Mouse (Mus musculus) heart, embryonic 16.5 days (tissue): Measurements from ENCODE around the gene Rapgef2. TPM values are rescaled to one million over a fixed set of nuclear protein-coding genes. Genes with fewer than 3 reads are reported as not detected.

Experiments used
- ATAC-seq: fragments of 200-750 bp; cut with Nextera tagmentation; replicated peaks from 2 replicates; pipeline ENCODE4 v1.8.0; 2017; ENCODE audit warnings: moderate number of reproducible peaks; ENCODE audit not compliant: insufficient read depth, low FRiP score; ENCODE audit errors: extremely low read depth
- H3K27ac ChIP-seq: fragments of 300-500 bp; sonication (generic); 2 replicates; pipeline ENCODE4 v1.5.1; 2014; ENCODE audit warnings: mild to moderate bottlenecking, low read length, control low read depth, moderate library complexity
- H3K27me3 ChIP-seq: fragments of 300-500 bp; sonication (generic); 2 replicates; pipeline ENCODE4 v1.6.1; 2014; ENCODE audit warnings: low read length, mixed read lengths; ENCODE audit not compliant: control insufficient read depth, insufficient read depth
- H3K36me3 ChIP-seq: fragments of 300-500 bp; sonication (generic); 2 replicates; pipeline ENCODE4 v1.6.1; 2014; ENCODE audit not compliant: control insufficient read depth, insufficient read depth
- H3K4me1 ChIP-seq: fragments of 300-500 bp; sonication (generic); 2 replicates; pipeline ENCODE4 v1.6.1; 2014; ENCODE audit warnings: low read length, mixed read lengths; ENCODE audit not compliant: control insufficient read depth, insufficient read depth
- H3K4me2 ChIP-seq: fragments of 300-500 bp; sonication (generic); 2 replicates; pipeline ENCODE4 v1.6.1; 2014; ENCODE audit warnings: low read depth, mild to moderate bottlenecking, control low read depth, low read length
- H3K4me3 ChIP-seq: fragments of 300-500 bp; sonication (generic); 2 replicates; pipeline ENCODE4 v1.5.1; 2014; ENCODE audit warnings: mild to moderate bottlenecking, control low read depth, low read length
- H3K9ac ChIP-seq: fragments of 300-500 bp; sonication (generic); 2 replicates; pipeline ENCODE4 v1.6.1; 2014; ENCODE audit warnings: low read length, control low read depth
- H3K9me3 ChIP-seq: fragments of 300-500 bp; sonication (generic); replicated peaks from 2 replicates; pipeline ENCODE4 v1.6.1; 2016; ENCODE audit warnings: low read length; ENCODE audit not compliant: control insufficient read depth
- WGBS: fragments of 180-500 bp; shearing (Covaris S2); extraction: QIAGEN DNeasy Blood & Tissue Kit; methylation state at CpG from one replicate; pipeline ENCODE4 v1.1.7; 2014; 5-methylcytosine and 5-hydroxymethylcytosine counted together
- polyA plus RNA-seq: library from polyadenylated mRNA; unstranded; fragments of >200 nt; fragmentation: Nextera tagmentation; extraction: Ambion mirVana; gene quantifications from 2 replicates; pipeline ENCODE4 v1.2.1, GENCODE M21; 2015

Gene Rapgef2
- polyA plus RNA-seq = 4.9 and 5.4 TPM in 2 replicates

DNA sequence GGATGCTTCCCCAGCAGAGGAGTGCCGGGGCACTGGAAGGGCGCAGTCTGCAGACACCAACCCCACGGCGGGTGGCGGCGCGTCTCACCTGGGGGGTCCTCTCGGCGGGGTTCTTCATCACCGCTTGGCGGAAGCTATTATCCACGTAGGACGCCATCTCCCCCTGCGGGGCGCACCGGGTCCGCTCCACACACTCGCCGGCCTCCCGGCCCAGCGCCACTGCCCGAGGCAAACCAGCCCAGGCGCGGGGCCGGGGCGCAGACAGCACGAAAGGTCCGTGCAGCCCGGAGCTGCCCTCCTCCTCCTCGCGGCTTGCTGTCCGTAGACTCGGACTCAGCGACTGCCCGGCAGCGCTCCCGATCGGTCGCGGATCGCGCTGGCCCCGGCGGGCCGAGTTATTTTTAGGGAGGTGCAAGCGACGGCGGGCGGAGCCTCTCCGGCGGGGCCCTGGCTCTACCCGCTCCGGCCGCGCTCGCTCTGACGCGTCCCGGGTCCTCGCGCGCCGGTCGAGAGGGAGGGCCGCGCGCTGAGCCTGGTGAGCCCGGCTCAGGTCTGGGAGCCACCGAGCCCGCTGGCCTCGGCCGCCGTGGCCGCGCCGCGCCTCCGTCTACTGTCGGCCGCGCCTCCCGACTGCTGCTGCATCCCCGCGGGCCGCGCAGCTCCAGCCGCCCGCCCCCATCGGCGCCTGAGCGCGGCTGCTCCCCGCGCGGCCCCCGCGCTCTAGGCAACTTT lies at the start of gene Rapgef2:
Gene Rapgef2, minus strand, starts transcription at position 142 of the 732 bp plus-strand sequence.
- WGBS = under 1% methylated on average over 87 of the region's 97 CpGs
- peak; percentile 80 for ATAC-seq

DNA sequence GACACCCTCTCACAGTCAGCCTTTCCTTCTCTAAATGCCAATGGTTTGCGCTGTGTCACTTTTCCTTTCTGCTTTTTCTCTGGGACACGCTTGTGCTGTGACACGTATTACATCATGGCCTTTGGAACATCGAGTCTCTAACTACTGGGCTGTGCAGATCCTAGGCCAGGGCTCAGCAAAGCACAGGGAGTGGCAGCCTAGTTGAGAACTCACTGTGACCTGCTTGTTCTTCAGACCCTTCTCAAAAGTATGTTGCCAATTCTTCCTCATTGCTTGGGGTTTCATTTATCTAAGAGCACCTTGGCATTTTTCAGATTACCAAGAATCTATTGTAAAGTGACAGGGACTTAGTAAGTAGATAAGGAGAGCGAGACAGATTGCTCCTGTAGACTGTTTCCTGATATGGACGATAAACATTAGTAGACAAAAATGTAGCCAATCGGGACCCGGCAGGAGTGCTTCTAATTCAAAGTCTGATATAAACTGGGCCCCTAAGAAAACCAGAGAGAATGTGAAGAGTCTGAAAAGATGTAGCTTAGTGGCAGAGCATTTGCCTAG lies 47.4 kb upstream of the Rapgef2 start:
- no peak for ATAC-seq
- H3K27ac ChIP-seq = no peak overlapping the region
- H3K9me3 ChIP-seq = no peaks in the 10 kb centered on the region
- no peak overlapping the region for H3K4me2 ChIP-seq
- H3K9ac ChIP-seq = no peak overlapping the region
- H3K27me3 ChIP-seq = no peaks in the 10 kb centered on the region
- no peak overlapping the region for H3K4me3 ChIP-seq
- H3K36me3 ChIP-seq = no peaks in the 10 kb centered on the region
- WGBS = 54% methylated on average over 8 of the region's 8 CpGs
- 0 out of 2 replicates have a peak, but pooled peaks cover 3% of the 10 kb centered on the region for H3K4me1 ChIP-seq

More for the DNA sequence above, at the start of gene Rapgef2:
- Histone ChIP-seq H3K9ac (peak within 1 kb of the TSS; percentile 97), H3K4me1 (peaks cover 30% of the 10 kb centered on the region), H3K4me2 (peak within 1 kb of the TSS; percentile 86), H3K27ac (peak within 1 kb of the TSS; percentile 93), H3K36me3 (no peaks in the 10 kb centered on the region), H3K4me3 (peak within 1 kb of the TSS; percentile 87), H3K9me3 (no peaks in the 10 kb centered on the region), H3K27me3 (no peaks in the 10 kb centered on the region)

DNA sequence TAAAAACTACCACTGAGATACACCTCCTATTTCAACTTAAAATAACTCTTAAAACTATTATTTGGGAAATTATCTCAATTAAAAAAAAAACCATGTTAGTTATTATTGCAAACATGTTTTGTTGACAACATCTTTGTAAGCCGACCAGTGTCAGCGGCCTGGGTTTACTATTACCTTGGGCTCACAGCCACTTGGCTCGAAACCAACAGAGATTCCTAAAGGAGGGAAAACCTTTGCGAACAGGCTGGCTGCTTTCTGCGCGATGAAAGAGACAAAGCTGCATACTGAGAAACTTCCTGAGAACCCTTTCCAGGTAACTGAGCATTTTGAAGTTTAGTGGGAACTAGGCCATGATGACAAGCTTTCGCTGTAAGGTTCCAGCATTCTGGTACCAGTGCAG lies 46.7 kb upstream of the Rapgef2 start:
- 0 out of 2 replicates have a peak, but pooled peaks cover 3% of the 10 kb centered on the region for H3K4me1 ChIP-seq
- WGBS = 62% methylated on average over 7 of the region's 7 CpGs
- no peak for ATAC-seq

DNA sequence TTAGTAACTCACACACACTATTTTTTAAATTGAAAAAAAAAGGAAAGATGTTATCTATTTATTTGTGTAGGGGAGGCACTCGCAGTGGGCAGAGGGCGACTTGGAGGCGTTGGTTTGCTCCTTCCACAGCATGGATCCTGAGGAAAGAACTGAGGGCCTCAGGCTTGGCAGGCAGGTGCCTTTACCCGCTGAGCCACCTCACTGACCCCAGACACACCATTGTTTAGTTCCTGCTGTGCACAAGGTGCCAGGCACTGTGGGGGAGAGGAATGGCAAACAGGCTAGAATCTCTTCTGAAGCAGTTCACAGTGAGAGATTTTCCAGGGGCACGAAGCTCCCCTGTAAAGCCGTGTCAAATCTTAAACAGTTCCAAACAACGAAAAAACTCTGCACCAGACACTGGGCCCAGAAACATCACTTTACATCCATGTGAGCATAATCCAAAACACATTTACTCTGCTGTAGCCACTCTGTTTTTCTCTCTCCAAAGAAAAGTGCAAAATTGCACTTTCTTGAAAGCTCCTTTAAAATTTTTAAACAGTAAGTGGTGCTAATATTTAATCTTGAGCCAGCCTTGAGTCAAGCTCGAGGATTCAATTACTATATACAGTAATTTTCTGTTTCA lies 43.5 kb upstream of the Rapgef2 start:
- ATAC-seq = no peak
- H3K4me3 ChIP-seq = no peak overlapping the region
- 51% methylated on average over 8 of the region's 8 CpGs for WGBS
- H3K9ac ChIP-seq = no peak overlapping the region
- 0 out of 2 replicates have a peak, but pooled peaks cover 3% of the 10 kb centered on the region for H3K4me1 ChIP-seq
- H3K27me3 ChIP-seq = no peaks in the 10 kb centered on the region
- H3K9me3 ChIP-seq = no peaks in the 10 kb centered on the region
- H3K27ac ChIP-seq = no peak overlapping the region
- no peaks in the 10 kb centered on the region for H3K36me3 ChIP-seq
- no peak overlapping the region for H3K4me2 ChIP-seq

More for the DNA sequence above, 46.7 kb upstream of the Rapgef2 start:
- Histone ChIP-seq H3K4me3 (no peak overlapping the region), H3K9me3 (no peaks in the 10 kb centered on the region), H3K9ac (no peak overlapping the region), H3K36me3 (no peaks in the 10 kb centered on the region), H3K4me2 (no peak overlapping the region), H3K27me3 (no peaks in the 10 kb centered on the region), H3K27ac (no peak overlapping the region)

DNA sequence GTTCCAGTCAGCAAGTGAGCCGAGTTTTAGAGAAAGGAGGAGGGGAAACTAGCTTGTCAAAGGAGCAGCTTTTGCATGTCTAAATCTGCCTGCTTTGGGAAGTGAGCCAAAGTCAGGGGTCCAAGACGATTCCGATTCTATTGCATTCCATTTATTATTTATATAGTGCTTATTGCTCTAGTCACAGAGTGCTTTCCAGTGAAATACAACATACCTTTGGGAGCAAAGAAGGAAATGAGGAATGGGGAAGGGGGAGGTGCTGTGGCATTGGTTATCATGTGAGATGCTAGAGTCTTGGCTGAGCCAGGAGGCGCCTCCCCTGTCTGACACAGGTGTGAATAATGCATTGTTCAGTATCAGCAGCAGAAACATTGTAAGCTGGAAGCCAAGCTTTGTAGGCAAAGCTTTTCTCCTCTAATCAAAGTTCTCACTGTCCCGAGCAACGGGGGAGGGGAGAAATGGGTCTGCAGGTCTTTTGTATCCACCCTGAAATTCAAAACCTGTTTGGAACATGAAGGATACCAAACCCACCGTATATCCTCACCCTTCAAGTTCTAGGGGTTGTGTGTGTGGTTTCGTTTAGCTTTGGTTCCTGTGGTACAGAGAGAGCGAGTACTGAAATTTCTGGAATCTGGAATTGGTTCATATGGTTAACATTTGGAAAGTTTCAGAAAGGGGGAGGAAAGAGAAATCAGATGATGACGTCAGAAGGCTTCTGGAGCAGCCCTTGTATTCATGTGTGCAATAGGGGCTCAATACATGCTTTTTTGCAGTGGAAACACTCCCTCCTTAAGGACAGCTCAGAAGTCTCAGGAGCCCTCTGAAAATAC lies 38.6 kb upstream of the Rapgef2 start:
- H3K4me2 ChIP-seq = peak overlapping the region; percentile 17; the same call in 1 of the 2 replicates
- H3K4me3 ChIP-seq = no peak overlapping the region; the same call in 1 of the 2 replicates
- H3K27ac ChIP-seq = peak overlapping the region; percentile 27; the same call in 1 of the 2 replicates
- ATAC-seq = no peak
- WGBS = 46% methylated on average over 10 of the region's 10 CpGs
- H3K9me3 ChIP-seq = no peaks in the 10 kb centered on the region
- no peaks in the 10 kb centered on the region for H3K27me3 ChIP-seq
- no peaks in the 10 kb centered on the region for H3K36me3 ChIP-seq
- H3K9ac ChIP-seq = no peak overlapping the region
- peaks cover 3% of the 10 kb centered on the region; the same call in 1 of the 2 replicates for H3K4me1 ChIP-seq

DNA sequence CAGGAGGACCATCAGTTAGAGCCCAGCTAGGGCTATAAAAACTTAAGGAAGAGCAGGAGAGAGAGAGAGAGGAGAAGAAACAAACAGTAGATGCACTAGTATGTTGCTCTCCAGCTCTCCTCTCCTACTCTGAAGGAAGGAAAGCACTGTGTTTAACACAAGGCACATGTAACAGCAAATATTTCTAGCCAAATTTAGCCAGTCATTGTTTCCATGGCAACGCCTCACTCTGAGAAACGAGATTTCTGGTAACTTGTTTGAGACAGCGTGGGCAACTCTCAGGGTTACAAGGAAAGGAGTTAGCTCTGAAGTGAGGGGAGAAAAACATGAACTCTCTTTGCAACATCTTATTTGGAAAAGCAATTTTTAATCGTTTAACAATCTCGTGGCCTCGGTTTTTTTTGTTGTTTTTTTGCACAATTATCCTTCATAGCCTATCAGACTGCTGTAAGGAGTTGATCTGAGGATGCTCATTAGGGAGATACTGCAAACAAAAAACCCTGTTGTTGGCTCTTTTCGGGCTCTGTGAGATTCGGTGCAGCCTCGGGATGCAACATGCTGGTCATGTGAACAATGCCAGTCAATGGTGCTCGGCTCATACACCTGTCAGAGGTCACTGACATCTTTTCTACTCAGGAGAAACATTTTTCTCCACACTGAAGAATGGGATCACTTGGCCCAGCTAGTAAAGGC lies 27.8 kb upstream of the Rapgef2 start:
- H3K4me3 ChIP-seq = no peak overlapping the region
- H3K4me2 ChIP-seq = no peak overlapping the region
- no peaks in the 10 kb centered on the region for H3K27me3 ChIP-seq
- 0 out of 2 replicates have a peak, but pooled peaks cover 4% of the 10 kb centered on the region for H3K9me3 ChIP-seq
- WGBS = 66% methylated on average over 10 of the region's 10 CpGs
- ATAC-seq = no peak
- no peaks in the 10 kb centered on the region for H3K4me1 ChIP-seq
- no peak overlapping the region for H3K9ac ChIP-seq
- H3K36me3 ChIP-seq = no peaks in the 10 kb centered on the region
- H3K27ac ChIP-seq = no peak overlapping the region

DNA sequence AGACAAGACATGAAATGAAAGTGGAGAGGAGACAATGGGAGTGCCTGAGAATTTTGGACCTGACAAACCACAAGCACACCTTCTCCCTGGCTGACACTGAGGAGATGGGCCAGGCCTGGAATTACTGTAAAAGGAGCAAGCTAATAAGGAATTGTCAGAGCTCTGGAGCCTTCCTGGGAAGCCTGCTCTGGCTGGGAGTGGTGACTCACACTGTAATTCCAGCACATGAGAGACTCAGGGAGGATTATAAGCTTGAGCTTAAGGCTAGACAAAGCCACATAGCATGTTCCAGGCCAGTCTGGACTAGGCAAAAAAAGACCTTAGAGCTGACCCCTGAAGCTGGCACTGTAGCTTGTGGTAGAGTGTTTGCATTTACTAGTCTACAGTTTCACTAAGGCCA lies 25.6 kb upstream of the Rapgef2 start:
- no peak for ATAC-seq
- H3K27ac ChIP-seq = no peak overlapping the region
- H3K36me3 ChIP-seq = no peaks in the 10 kb centered on the region
- H3K4me3 ChIP-seq = no peak overlapping the region
- no peak overlapping the region for H3K9ac ChIP-seq
- H3K27me3 ChIP-seq = no peaks in the 10 kb centered on the region
- H3K4me1 ChIP-seq = no peaks in the 10 kb centered on the region
- H3K9me3 ChIP-seq = no peaks in the 10 kb centered on the region
- H3K4me2 ChIP-seq = no peak overlapping the region

DNA sequence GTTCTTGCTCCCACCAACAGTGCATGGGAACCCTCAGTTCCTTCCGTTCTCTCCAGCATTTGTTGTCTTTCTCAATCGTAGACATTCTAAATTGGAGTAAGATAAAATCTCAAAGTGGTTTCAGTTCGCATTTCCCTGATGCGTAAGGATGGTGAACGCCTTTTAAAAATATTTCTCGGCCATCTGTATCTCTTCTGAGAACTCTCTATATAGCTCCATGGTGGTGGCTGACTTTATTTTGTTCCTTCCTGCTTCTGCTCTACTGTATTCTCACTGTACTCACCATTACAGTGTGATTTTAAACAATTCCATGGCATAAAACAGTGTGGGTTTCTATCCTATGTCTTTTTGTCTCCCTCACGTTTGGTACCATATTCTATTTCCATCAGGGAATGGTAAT lies 23.9 kb upstream of the Rapgef2 start:
- no peak for ATAC-seq
- Histone ChIP-seq H3K4me2 (no peak overlapping the region), H3K36me3 (no peaks in the 10 kb centered on the region), H3K27ac (no peak overlapping the region), H3K4me1 (no peaks in the 10 kb centered on the region), H3K9ac (no peak overlapping the region), H3K9me3 (no peaks in the 10 kb centered on the region), H3K4me3 (no peak overlapping the region), H3K27me3 (no peaks in the 10 kb centered on the region)
- 73% methylated on average over 7 of the region's 7 CpGs for WGBS
